Mouse (Mus musculus): ENCODE results near the gene Sult1d1.
"Not testable (repeated sequence)": the region's sequence is repeated elsewhere in the genome, so short reads cannot be mapped to it uniquely, and the experiment has no call there.

The Sult1d1 gene

GRCm38 (mm10) chr5:87568845-87569244 lies at the start of gene Sult1d1:
Sult1d1 (minus strand) TSS chr5:87569027.
- no peak for DNase-seq (ENCODE audit: low spot score in 2 of 2)

- DNase-seq (ENCODE audit: low spot score in 2 of 2): no peak
Measured at GRCm38 (mm10) chr5:87615128-87615390, 46.2 kb upstream of the Sult1d1 start.

DNA sequence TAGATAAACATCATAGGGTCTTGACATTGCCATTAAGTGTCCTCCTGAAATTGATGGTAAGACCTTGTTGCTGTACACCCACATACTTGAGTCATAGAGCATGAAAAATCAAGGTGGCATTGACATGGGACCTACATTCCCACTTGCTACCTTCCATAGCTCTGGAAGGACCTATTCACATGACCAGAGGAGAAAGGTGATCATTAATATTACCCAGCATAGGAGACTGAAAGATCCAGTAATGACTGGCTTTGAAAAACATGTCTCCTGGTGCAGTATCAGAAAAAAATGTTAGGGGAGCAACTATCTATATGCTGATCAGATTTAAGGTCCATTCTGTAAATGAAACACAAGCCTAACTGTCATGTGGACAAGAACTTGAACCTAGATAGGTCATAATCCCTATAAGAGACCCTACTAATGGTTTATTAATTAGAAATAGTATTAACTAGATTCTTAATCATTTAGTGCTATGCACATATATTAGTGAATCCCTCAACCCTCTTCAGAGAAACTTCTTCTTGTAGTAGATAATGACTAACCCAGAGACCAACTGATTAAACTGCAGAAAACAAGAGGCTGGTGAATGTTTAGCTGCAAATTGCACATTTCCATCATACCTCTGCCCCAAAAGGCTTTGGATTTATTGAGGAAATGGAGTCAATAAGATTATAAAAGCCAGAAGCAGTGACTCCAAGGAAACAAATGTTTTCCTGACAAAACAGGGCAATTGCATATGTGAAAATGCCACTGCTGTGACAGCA lies 45.7 kb upstream of the Sult1d1 start:
- DNase-seq (ENCODE audit: low spot score in 2 of 2): no peak

DNA sequence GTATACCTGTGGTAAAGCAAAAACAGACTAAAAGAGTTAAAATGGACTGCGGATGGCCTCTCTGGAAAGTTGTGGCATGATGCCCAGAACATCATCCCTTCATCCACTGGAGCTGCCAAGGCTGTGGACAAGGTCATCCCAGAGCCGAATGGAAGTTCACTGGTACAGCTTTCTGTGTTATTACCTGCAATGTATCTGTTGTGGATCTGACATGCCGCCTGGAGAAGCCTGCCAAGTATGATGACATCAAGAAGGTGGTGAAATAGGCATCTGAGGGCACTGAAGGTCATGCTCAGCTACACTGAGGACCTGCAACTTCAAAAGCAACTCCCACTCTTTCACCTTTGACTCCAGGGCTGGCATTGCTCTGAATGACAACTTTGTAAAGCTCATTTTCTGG lies 32.2 kb upstream of the Sult1d1 start:
- no peak for DNase-seq (ENCODE audit: low spot score in 2 of 2)

DNA sequence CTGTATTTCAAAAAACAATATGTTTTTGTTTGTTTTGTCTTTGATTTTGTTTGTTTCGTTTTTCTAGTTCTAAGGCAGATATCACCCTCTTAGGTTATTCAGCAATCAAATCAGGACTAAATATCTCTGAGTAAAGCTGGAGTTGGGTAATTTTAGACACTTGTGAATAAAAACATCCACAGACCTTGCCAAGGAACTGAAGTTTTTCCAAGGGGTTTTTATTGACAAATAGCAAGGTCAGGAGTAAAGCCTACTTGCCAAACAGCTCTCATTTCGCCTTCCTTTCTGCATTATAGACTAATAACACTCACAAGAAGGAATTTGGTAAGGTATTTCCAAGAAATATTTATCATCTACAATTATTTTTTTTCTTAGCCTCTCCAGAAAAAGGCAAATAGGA lies 29.1 kb upstream of the Sult1d1 start:
- DNase-seq (ENCODE audit: low spot score in 2 of 2): no peak

DNA sequence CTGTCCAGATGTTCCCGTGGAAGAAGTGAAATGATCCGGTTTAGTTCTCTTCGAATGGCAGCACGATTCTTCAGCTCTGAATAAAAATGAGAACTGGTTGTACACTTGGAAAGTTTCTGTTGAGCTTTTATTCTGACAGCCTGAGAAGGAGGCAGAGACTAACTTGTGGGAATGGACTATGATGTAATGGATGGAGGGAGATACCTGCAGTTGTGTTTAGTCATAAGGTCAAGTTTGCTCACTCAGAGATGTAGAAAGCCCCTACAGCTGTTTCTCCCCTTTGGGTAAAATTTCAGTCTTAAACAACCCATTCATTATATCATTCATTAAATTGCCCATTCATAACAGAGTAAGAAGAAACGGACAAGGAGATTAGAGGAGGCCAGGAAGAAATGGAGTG lies 22.7 kb upstream of the Sult1d1 start, which contains the start of gene Sult1e1:
Sult1e1 (minus strand) TSS at position 101 of the 400 bp plus-strand sequence.
- DNase-seq (ENCODE audit: low spot score in 2 of 2): no peak

DNA sequence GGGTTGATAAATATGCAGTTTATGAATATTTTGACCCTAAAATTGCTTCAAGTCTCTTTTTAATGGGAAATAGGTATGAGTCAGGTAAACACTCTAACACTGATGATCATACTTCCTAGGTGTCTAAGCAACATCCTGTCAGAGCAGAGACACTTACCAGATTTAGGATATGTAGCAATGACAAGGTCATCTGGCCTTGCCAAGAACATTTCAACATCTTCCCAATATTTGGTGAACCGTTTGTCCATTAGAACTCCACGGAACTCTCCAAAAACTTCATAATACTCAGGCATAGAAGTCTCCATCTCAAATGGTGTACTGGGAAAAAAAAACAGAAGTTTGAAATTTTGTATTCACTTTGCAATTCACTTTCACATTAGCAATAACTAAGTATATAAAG lies 21.1 kb upstream of the Sult1d1 start:
- no peak for DNase-seq (ENCODE audit: low spot score in 2 of 2)

DNA sequence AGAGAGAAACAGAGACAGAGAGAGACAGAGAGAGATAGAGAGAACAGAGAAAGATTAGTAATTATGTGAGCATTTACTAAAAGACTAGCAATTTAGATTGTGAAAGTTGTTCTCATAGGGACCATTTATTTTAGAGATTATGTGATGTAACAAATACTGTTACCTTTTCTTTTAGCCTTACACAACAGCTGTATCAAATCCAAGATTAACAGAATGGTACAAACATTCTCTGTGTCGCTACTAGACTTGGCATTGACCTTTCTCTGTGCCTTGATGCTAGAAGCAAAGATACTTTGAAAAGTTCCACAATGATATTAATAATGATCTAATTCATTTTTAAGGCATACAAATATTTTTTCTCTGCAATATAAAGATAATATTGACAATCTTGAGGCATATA lies 11.6 kb upstream of the Sult1d1 start:
- no peak for DNase-seq (ENCODE audit: low spot score in 2 of 2)

DNA sequence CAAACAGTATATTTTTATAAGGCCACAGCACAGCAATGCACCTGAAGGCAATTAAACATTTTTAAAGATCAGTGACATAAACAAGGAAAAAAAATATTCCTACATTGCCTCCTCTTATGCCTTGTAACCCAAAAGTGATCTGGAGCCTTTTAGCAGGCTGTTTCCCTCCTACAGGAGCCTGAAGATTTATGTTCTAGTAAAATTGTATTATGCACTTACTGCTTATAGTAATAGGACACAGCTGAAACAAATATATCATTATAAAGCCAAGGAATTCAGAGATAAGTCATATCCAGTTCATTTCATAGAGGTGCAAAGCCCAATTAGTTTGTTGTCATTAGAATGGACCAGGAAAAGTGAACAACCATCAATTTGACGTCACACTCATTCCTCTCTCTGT lies 5.3 kb upstream of the Sult1d1 start:
- no peak for DNase-seq (ENCODE audit: low spot score in 2 of 2)

- DNase-seq (ENCODE audit: low spot score in 2 of 2): no peak
Measured at GRCm38 (mm10) chr5:87573490-87573889, 4.7 kb upstream of the Sult1d1 start.

DNA sequence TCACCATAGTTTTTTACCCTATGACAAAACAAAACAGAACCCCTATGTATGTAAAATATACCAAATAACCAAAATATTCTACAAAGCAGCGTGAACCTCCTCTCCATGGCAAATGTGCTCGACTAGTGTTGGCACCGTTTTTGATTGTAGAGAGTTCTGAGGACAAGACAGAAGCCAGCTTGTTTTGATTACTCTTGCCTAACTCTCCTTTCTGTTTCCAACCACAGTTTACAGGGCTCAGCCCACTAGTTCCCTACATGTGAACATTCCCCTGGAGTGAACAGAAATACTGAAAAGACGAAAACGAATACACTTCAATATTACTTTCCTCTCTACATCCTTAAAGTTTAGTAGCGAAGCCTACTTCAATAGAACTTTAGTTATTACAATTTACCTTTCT lies 4.0 kb upstream of the Sult1d1 start:
- no peak for DNase-seq (ENCODE audit: low spot score in 2 of 2)

GRCm38 (mm10) chr5:87567306-87567705 lies 1.5 kb downstream of the Sult1d1 start:
- DNase-seq (ENCODE audit: low spot score in 2 of 2): no peak

GRCm38 (mm10) chr5:87562966-87563365 lies 5.9 kb downstream of the Sult1d1 start:
- no peak for DNase-seq (ENCODE audit: low spot score in 2 of 2)

DNA sequence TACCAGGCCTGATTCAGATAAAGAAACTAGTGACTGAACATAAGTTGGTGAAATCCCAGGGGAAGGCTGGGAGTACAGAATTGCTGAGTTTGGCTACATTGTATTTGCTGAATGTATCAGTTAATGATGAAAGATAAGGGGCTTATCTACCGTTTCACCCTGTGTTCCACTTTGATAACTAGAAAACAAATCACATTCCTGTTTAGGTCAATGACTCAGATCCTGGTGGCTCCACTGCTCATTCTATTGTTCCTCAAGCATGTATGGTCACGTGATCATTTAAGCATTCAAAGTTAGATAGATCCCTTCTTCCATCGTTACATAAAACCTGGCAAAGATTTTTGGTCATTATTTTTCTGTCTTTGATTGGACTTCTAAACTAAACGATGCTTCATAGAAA lies 6.3 kb downstream of the Sult1d1 start:
- DNase-seq (ENCODE audit: low spot score in 2 of 2): no peak

DNA sequence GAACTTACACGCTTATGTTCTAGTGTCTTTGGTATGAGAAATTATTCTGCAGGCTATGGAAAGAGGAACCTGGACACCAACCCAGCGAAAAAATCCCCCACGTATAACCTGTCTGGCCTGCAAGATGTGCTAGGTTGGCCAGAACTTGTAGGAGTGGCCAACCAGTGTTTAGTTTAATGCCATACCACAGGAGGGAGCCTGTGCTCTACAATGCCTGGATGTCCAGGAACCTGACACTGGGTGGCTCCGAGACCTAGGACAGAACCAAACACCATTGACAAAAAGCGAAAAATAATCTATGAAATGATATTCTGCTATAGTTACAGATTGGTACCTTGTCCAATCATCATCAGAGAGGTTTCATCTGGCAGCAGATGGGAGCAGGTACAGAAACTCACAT lies 8.7 kb downstream of the Sult1d1 start:
- no peak for DNase-seq (ENCODE audit: low spot score in 2 of 2)

- no peak for DNase-seq (ENCODE audit: low spot score in 2 of 2)
Measured at GRCm38 (mm10) chr5:87550935-87551334, 17.9 kb downstream of the Sult1d1 start.

DNA sequence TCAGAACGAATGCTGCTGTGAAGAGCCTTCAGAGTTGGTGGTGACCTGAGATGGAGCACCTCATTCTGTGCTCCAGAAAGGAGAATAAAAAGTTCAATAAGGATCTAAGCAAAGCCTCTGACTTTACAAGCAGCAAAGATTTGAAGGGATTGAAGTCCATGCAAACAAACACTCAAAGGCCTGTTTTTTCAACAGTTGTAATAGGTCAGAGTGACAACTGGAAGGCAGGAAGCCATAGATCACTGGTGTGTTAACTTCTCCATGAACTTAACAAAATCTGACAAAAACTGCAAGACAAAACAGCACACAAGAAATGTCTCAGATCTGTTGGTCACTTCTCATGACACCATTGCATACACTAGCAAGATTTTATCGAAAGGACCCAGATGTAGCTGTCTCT lies 30.7 kb downstream of the Sult1d1 start, which contains the start of gene Sult1b1:
Sult1b1 (minus strand) TSS at position 85 of the 400 bp plus-strand sequence.
- DNase-seq (ENCODE audit: low spot score in 2 of 2): no peak

DNA sequence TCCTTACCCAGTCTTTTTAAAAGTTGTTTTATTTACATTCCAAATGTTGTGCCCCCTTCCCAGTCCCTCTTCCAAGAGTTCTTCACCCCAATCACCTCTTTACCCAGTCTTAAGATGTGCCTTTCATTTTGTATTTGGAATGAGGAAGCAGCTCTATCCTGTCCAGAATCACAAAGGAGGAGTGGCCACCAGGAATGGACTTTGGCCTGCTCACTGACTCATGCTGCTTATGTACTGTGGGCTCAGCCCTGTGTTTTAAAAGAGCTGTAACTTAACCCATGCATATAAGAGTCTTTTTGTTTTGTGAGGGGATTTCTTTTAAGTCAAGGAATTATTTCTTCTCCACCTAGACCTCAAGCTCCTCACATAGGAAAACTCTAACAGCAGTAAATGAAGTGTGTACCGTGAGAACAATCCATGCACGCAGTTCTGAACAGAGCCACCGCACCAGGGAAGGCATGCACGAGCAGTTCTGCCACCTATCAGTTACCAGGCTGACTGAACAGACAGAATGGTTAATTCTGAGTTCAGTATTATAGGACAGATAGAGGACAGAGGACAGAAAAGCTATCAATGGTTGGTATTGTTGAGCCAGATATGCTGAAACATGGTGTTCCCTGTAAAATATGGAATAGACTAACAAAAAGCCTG lies 32.7 kb downstream of the Sult1d1 start:
- no peak for DNase-seq (ENCODE audit: low spot score in 2 of 2)

DNA sequence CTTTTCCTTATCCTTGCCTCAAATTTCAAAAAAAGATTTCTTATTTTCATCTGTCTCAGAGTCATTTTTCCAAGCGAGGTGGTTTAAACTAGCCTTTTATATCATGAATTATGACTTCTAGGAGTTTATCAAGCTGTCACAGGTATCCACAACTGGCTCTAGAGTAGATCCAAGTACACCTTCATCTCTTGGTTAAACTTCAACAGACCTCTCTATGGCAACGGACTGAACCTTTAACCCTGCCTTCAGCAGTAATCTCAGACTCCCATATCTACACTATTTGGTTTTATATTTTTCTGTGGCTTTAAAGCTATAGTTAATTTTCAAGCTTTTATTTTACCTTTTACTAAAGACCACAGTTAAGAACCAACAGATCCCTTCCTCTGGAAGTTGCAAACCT lies 36.5 kb downstream of the Sult1d1 start:
- no peak for DNase-seq (ENCODE audit: low spot score in 2 of 2)

DNA sequence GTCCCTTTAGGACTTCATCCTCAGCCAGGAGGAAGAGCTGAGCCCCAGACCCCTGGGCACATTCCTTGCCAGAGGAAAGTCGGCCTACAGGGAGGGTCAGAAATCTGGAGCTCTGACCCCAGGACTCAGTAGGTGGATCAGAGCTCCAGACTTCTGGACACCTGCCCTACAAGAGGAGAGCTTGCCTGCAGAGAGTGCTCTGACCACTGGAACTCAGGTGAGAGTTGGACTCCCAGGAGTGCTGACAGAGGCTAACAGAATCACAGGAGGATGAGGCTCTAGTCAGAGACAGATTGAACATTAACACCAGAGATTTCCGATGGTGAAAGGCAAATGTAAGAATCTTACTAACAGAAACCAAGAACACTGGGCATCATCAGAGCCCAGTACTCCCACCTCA lies 45.3 kb downstream of the Sult1d1 start:
- DNase-seq (ENCODE audit: low spot score in 2 of 2): not testable (repeated sequence)

DNA sequence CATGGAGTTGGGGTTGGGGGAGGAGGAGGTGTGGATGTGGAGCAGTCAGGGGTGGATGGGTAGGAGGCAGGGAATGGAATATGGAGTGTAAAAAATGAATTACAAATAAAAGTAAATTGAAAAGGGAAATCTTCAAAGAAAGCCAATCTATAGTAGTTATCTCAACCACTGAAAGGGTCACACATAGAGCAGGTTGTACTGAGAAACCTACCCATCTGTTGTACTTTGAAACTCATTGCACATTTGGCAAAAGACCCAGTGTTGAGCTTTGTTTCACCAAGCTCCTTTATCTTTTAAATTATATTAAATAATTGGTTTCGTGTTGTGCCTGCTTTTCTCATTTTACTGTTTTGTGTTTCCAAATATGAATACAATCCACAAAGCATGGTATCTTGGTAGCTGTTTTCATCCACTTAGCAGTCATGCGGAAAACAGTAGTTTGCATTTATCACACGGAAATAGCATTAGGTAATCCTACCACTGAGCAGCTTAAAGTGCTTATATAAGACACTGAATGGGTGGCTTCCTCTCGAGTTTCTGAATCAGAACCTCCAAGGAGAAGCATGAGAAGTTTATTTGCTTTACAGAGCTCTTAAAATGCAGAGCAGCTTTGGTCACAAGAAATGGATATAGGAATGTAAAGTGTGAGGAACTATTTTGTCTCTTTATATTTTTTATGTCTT lies 62.9 kb downstream of the Sult1d1 start:
- no peak for DNase-seq (ENCODE audit: low spot score in 2 of 2)

All from natural killer cell, adult 2 months (primary cell).